Mouse (Mus musculus) ES-Bruce4 (cell line): Measurements from ENCODE around the gene Taf5. TPM values are rescaled to one million over a fixed set of nuclear protein-coding genes. Genes with fewer than 3 reads are reported as not detected.

Source experiments
- H3K27ac ChIP-seq: 2 replicates; pipeline ENCODE4 v1.5.1; 2012; ENCODE audit warnings: low read length, inconsistent platforms; ENCODE audit not compliant: insufficient read depth
- H3K27me3 ChIP-seq: 2 replicates; pipeline ENCODE4 v1.6.1; 2012; ENCODE audit warnings: mild to moderate bottlenecking, low read length, inconsistent platforms; ENCODE audit not compliant: control insufficient read depth, poor library complexity, insufficient read depth, severe bottlenecking
- H3K36me3 ChIP-seq: 2 replicates; pipeline ENCODE4 v1.6.1; 2012; ENCODE audit warnings: inconsistent platforms, mild to moderate bottlenecking, low read length, moderate library complexity; ENCODE audit not compliant: control insufficient read depth, poor library complexity, insufficient read depth, severe bottlenecking
- H3K4me1 ChIP-seq: one replicate; pipeline ENCODE4 v1.8.1; 2011; ENCODE audit warnings: low read length; ENCODE audit not compliant: control insufficient read depth, insufficient read depth
- H3K4me3 ChIP-seq: 2 replicates; pipeline ENCODE4 v1.5.1; 2011; ENCODE audit warnings: low read depth, mild to moderate bottlenecking, low read length
- H3K9ac ChIP-seq: 2 replicates; pipeline ENCODE4 v1.6.1; 2012; ENCODE audit warnings: low read depth, mild to moderate bottlenecking, inconsistent platforms; ENCODE audit not compliant: poor library complexity, severe bottlenecking
- H3K9me3 ChIP-seq: replicated peaks from 2 replicates; pipeline ENCODE4 v1.6.1; 2012; ENCODE audit warnings: mild to moderate bottlenecking, low read length, inconsistent platforms; ENCODE audit not compliant: control insufficient read depth, poor library complexity, insufficient read depth, severe bottlenecking
- CTCF ChIP-seq: IDR thresholded peaks from one replicate; pipeline ENCODE4 v1.8.1; 2011; ENCODE audit warnings: low read depth, low read length
- EP300 ChIP-seq: IDR thresholded peaks from 2 replicates; pipeline ENCODE4 v1.6.1; 2011; ENCODE audit warnings: low read depth, low read length; ENCODE audit not compliant: insufficient read depth
- POLR2A ChIP-seq: IDR thresholded peaks from one replicate; pipeline ENCODE4 v1.8.1; 2011; ENCODE audit warnings: low read length; ENCODE audit not compliant: insufficient read depth
- polyA plus RNA-seq: library from polyadenylated mRNA; stranded (reverse); fragments of >200 nt; gene quantifications from 2 replicates; pipeline ENCODE4 v1.2.4, GENCODE M21; 2011; ENCODE audit warnings: low read depth; ENCODE audit not compliant: missing spikeins, insufficient read depth, insufficient read length

Gene Taf5
- polyA plus RNA-seq, 1 experiment: 21.8 TPM

DNA sequence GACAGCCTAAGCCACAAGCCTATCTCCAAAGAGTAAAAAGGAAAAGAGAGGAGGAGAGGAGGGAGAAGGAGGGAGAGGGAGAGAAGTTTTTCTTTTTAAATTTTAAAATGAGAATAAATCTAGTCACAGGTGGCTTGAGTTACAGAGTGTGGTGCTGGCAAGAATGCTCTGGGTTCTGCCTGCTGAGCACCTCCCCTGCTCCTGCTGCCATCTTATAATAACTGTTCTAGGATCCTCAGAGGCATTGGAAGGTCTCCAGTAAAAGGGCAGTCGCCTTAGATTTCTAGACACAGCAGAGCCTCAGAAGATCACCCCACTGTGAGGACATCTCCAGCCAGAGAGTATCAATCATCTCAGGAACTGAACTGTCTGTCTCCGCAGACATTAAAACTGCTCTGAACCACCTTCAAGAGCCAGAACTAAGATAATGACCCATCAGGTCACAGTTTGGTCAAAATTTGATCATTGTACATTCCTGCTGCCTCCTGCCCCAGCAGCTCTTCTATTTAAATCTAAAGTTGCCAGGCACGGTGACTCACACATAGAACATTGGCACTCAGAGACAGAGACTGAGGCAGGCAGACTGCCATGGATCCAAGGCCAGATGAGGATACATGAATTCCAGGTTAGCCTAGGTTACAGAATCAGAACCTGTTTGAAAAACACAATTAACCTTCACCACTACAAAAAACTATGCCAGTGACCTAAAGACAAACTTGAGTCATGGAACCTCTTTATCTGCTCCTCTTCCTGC is 26.6 kb upstream of the Taf5 start:
- H3K9ac ChIP-seq: no peak overlapping the region
- no peak overlapping the region for H3K27ac ChIP-seq
- H3K4me1 ChIP-seq: peaks cover 1% of the 10 kb centered on the region
- TF ChIP-seq CTCF (no peak), POLR2A (no peak), EP300 (no peak)
- H3K4me3 ChIP-seq: no peak overlapping the region
- H3K36me3 ChIP-seq: peaks cover 72% of the 10 kb centered on the region
- no peaks in the 10 kb centered on the region for H3K27me3 ChIP-seq
- H3K9me3 ChIP-seq: no peaks in the 10 kb centered on the region

DNA sequence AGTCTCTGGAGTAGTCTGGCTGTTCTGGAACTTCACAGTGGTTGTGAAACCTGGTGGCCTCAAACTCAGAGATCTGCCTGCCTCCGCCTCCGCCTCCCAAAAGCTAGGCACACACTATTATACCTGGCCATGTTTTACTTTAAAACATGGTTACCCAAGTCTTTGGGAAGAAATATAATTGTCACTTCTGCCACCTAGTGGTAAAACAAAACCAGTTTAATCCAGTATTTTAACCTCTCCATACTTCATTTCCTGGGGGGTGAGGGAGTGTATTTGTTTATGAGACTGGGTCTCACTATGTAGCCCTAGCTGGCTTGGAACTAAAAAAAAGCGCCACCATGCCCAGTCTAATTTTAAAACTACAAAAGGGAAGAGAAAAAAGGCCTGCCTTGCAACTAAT is 23.9 kb upstream of the Taf5 start:
- no peaks in the 10 kb centered on the region for H3K9me3 ChIP-seq
- H3K27ac ChIP-seq: no peak overlapping the region
- no peak for TF ChIP-seq EP300
- peaks cover 63% of the 10 kb centered on the region for H3K36me3 ChIP-seq
- peaks cover 3% of the 10 kb centered on the region for H3K4me1 ChIP-seq
- H3K9ac ChIP-seq: no peak overlapping the region
- H3K4me3 ChIP-seq: no peak overlapping the region
- no peaks in the 10 kb centered on the region for H3K27me3 ChIP-seq

DNA sequence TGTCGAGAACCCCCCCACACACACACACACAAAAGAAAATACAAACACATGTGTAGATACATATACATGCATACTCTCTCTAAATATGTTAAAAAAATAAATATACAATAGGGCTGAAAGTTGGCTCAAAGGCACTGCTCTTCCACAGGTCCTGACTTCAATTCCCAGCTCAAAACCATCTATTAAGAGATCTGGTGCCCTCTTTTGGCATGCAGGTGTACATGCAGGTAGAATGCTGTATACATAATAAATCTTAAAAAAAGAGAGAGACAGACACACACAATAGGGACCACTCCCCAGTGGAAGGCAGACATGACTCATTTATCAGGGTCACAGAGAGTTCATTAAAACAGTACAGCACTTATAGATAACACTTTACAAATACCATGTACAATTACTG is 21.2 kb upstream of the Taf5 start:
- Histone ChIP-seq H3K4me3 (no peak overlapping the region), H3K9ac (no peak overlapping the region), H3K27me3 (no peaks in the 10 kb centered on the region), H3K9me3 (no peaks in the 10 kb centered on the region), H3K4me1 (peaks cover 1% of the 10 kb centered on the region), H3K27ac (no peak overlapping the region), H3K36me3 (peaks cover 44% of the 10 kb centered on the region)
- TF ChIP-seq CTCF (no peak), EP300 (no peak), POLR2A (no peak)

DNA sequence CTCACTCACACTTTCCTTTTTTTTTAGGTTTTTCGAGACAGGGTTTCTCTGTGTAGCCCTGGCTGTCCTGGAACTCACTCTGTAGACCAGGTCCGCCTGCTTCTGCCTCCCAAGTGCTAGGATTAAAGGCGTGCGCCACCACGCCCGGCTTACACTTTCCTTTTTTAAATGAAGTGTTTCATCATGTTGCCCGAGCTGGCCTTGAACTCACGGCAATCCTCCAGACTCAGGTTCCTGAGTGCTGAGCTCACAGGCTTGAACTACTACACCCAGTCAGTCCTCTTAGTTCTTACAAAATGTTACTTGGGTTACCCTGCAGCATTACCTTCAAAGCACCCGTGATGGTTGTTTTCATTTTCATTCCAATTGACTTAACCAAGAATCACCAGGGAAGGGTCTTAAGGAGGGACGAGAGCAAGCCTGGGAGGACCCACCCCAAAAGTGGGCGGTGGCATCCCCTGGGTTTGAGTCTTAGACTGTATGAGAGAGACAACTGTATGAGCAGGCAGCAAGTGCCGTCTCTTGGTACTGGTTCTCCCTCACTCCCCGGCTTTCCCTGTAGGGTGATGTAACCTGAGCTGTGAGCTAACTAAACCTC is 20.2 kb upstream of the Taf5 start:
- Histone ChIP-seq H3K27me3 (no peaks in the 10 kb centered on the region), H3K27ac (peak overlapping the region; percentile 59), H3K9me3 (no peaks in the 10 kb centered on the region), H3K36me3 (peaks cover 36% of the 10 kb centered on the region), H3K9ac (no peak overlapping the region), H3K4me1 (peaks cover 1% of the 10 kb centered on the region), H3K4me3 (no peak overlapping the region)
- no peak for TF ChIP-seq CTCF
- TF ChIP-seq EP300: no peak
- TF ChIP-seq POLR2A: no peak

DNA sequence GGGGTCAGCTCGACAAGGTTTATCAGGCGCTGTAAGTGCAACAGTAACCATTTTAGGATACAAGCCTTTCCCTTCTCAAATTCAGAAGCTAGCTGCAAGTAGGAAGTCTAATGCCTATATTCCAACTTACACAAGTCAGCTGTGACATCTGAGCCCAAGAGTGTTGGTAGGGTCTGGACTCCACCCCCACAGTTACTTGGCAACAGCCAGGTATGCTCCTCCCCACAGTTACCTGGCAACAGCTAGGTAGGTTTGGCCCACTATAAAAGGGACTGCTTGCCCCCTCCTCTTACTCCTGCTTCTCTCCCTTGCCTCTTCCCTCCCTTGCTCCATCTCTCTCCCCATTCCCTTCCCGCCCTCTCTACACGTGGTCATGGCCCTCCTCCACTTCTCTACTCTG is 18.5 kb upstream of the Taf5 start:
- H3K27me3 ChIP-seq: no peaks in the 10 kb centered on the region
- peak overlapping the region; percentile 18; the same call in 1 of the 2 replicates for H3K4me3 ChIP-seq
- no peak for TF ChIP-seq CTCF
- peak; percentile 14 for TF ChIP-seq POLR2A
- H3K4me1 ChIP-seq: peaks cover 1% of the 10 kb centered on the region
- no peaks in the 10 kb centered on the region for H3K9me3 ChIP-seq
- H3K36me3 ChIP-seq: peaks cover 23% of the 10 kb centered on the region
- H3K9ac ChIP-seq: 0 out of 2 replicates have a peak overlapping the region, but pooled peaks have one; percentile 88
- no peak overlapping the region for H3K27ac ChIP-seq

DNA sequence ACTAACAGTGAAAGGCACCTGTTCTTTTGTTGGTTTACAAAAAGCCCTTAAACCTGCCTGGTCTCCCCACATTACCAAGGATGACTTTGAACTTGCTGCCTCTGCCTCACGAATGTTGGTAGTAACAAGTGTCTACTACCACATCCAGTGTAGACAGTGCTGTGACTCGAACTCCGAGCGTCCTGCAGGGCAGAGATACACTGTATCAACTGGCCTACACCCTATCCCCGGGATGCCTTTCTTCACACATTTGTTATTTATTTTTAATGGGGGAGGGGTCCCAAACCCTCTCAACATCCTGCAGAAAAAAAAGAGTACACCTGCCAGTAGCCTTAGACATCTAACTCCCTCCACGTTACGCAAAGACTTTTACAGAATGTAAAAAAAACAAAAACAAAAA is 17.7 kb upstream of the Taf5 start:
- peak overlapping the region; percentile 91 for H3K4me3 ChIP-seq
- H3K9me3 ChIP-seq: no peaks in the 10 kb centered on the region
- no peak overlapping the region for H3K27ac ChIP-seq
- no peaks in the 10 kb centered on the region for H3K27me3 ChIP-seq
- no peak for TF ChIP-seq EP300
- no peak for TF ChIP-seq POLR2A
- no peak for TF ChIP-seq CTCF
- H3K9ac ChIP-seq: peak overlapping the region; percentile 88
- peaks cover 18% of the 10 kb centered on the region for H3K36me3 ChIP-seq
- peaks cover 1% of the 10 kb centered on the region for H3K4me1 ChIP-seq
